Mouse (Mus musculus) testis, adult 2 months (tissue): ENCODE results near the gene Bloc1s1.

Experiments
- CTCF ChIP-seq: fragments of 200-500 bp; IDR thresholded peaks from 2 replicates; pipeline ENCODE4 v1.5.1; 2012; ENCODE audit warnings: low read depth, mild to moderate bottlenecking, inconsistent platforms, low read length, moderate library complexity; ENCODE audit not compliant: control insufficient read depth, insufficient read depth, insufficient replicate concordance
- POLR2A ChIP-seq: fragments of 200-500 bp; IDR thresholded peaks from 2 replicates; pipeline ENCODE4 v1.6.1; 2012; ENCODE audit warnings: low read depth, mild to moderate bottlenecking, inconsistent platforms, low read length, moderate library complexity; ENCODE audit not compliant: control insufficient read depth

DNA sequence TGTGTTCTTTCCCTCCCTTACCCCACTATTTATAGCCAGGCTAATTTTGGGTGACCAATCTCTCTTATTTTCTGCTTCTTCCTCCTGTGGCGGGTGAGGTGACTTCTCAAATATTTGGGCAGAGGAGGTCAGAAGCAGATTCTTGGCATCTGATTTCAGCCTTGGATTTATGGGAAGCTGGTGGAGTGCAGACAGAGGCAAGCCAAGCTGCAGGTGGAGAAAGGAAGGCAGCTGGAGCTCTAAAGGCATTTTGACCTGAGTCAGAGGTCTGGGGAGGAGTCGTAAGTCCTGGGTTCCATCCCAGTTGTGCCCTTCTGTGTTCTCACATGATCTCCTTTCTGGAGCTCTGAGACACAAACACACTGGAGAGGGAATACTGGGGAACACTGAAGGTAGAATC is 7.6 kb upstream of the Bloc1s1 start:
- TF ChIP-seq CTCF: no peak
- TF ChIP-seq POLR2A: no peak
